Mouse (Mus musculus): ENCODE measurements around the gene Traf7. TPM values are rescaled to one million over a fixed set of nuclear protein-coding genes. Genes with fewer than 3 reads are reported as not detected.

The Traf7 gene
- polyA plus RNA-seq, 1 experiment from 2014 or later, result 104 TPM

- Histone ChIP-seq H3K4me1 (replicated peaks; ENCODE audit: control insufficient read depth, insufficient read depth, low read length) (no peaks in the 10 kb centered on the region), H3K9ac (ENCODE audit: low read length) (no peak overlapping the region), H3K27me3 (replicated peaks; ENCODE audit: control insufficient read depth, insufficient read depth, low read length) (no peaks in the 10 kb centered on the region), H3K27ac (ENCODE audit: low read depth) (no peak overlapping the region), H3K9me3 (ENCODE audit: control insufficient read depth, low read length) (no peaks in the 10 kb centered on the region), H3K36me3 (ENCODE audit: control insufficient read depth, insufficient read depth, low read length) (no peaks in the 10 kb centered on the region), H3K4me3 (ENCODE audit: low read depth, low read length) (no peak overlapping the region), H3K4me2 (ENCODE audit: low read length) (no peak overlapping the region)
- 53% methylated on average over 6 of the region's 6 CpGs for WGBS
- DNase-seq (ENCODE audit: low spot score) (no peak), ATAC-seq (replicated peaks; ENCODE audit: low FRiP score, low TSS enrichment, low read depth) (no peak)
These were observed 64.2 kb downstream of the Traf7 start for GRCm38 (mm10) chr17:24463374-24464133.

- Histone ChIP-seq H3K4me3 (ENCODE audit: low read depth, low read length) (no peak overlapping the region), H3K9ac (ENCODE audit: low read length) (no peak overlapping the region), H3K27ac (ENCODE audit: low read depth) (no peak overlapping the region), H3K9me3 (ENCODE audit: control insufficient read depth, low read length) (no peaks in the 10 kb centered on the region), H3K4me2 (ENCODE audit: low read length) (no peak overlapping the region), H3K27me3 (replicated peaks; ENCODE audit: control insufficient read depth, insufficient read depth, low read length) (no peaks in the 10 kb centered on the region), H3K4me1 (replicated peaks; ENCODE audit: control insufficient read depth, insufficient read depth, low read length) (no peaks in the 10 kb centered on the region), H3K36me3 (ENCODE audit: control insufficient read depth, insufficient read depth, low read length) (no peaks in the 10 kb centered on the region)
- 96% methylated on average over 1 of the region's 1 CpGs for WGBS
- no peak for ATAC-seq (replicated peaks; ENCODE audit: low FRiP score, low TSS enrichment, low read depth)
- DNase-seq (ENCODE audit: low spot score), result no peak
These were observed 64.8 kb downstream of the Traf7 start for GRCm38 (mm10) chr17:24462932-24463331.

- DNase-seq (ENCODE audit: low spot score) (no peak), ATAC-seq (replicated peaks; ENCODE audit: low FRiP score, low TSS enrichment, low read depth) (no peak)
These were observed 66.2 kb downstream of the Traf7 start for GRCm38 (mm10) chr17:24461580-24461979.

More at GRCm38 (mm10) chr17:24461580-24461979, 66.2 kb downstream of the Traf7 start:
- no peaks in the 10 kb centered on the region for H3K27me3 ChIP-seq (replicated peaks; ENCODE audit: control insufficient read depth, insufficient read depth, low read length)
- H3K9ac ChIP-seq (ENCODE audit: low read length), result no peak overlapping the region
- H3K27ac ChIP-seq (ENCODE audit: low read depth), result no peak overlapping the region
- H3K4me3 ChIP-seq (ENCODE audit: low read depth, low read length), result no peak overlapping the region
- no peaks in the 10 kb centered on the region for H3K36me3 ChIP-seq (ENCODE audit: control insufficient read depth, insufficient read depth, low read length)
- WGBS, result 79% methylated on average over 2 of the region's 2 CpGs
- H3K4me2 ChIP-seq (ENCODE audit: low read length), result no peak overlapping the region
- H3K9me3 ChIP-seq (ENCODE audit: control insufficient read depth, low read length), result no peaks in the 10 kb centered on the region
- no peaks in the 10 kb centered on the region for H3K4me1 ChIP-seq (replicated peaks; ENCODE audit: control insufficient read depth, insufficient read depth, low read length)

Other genes starting within 250 kb of the Traf7 start
- gene Abca17, start 176.9 kb downstream of the Traf7 start, polyA plus RNA-seq (2014; fragmentation: Nextera tagmentation; extraction: Ambion mirVana), result not detected in 2 replicates
- gene Abca3, start 176.0 kb downstream of the Traf7 start, polyA plus RNA-seq (2014; fragmentation: Nextera tagmentation; extraction: Ambion mirVana), result 12.8 and 15.5 TPM in 2 replicates
- gene Rnps1, start 113.4 kb downstream of the Traf7 start, polyA plus RNA-seq (2014; fragmentation: Nextera tagmentation; extraction: Ambion mirVana), result 267 and 292 TPM in 2 replicates
- gene Eci1, start 101.3 kb downstream of the Traf7 start, polyA plus RNA-seq (2014; fragmentation: Nextera tagmentation; extraction: Ambion mirVana), result 104 and 106 TPM in 2 replicates
- gene Dnase1l2, start 84.8 kb downstream of the Traf7 start, polyA plus RNA-seq (2014; fragmentation: Nextera tagmentation; extraction: Ambion mirVana), result 2.4 TPM in 2 replicates
- gene E4f1, start 57.6 kb downstream of the Traf7 start, polyA plus RNA-seq (2014; fragmentation: Nextera tagmentation; extraction: Ambion mirVana), result 23.2 and 23.8 TPM in 2 replicates
- 73.1 and 81.0 TPM in 2 replicates for gene Pgp, start 57.5 kb downstream of the Traf7 start, polyA plus RNA-seq (2014; fragmentation: Nextera tagmentation; extraction: Ambion mirVana)
- 0.50 and 0.53 TPM in 2 replicates for gene Bricd5, start 54.1 kb downstream of the Traf7 start, polyA plus RNA-seq (2014; fragmentation: Nextera tagmentation; extraction: Ambion mirVana)
- 32.3 and 32.7 TPM in 2 replicates for gene Mlst8, start 48.9 kb downstream of the Traf7 start, polyA plus RNA-seq (2014; fragmentation: Nextera tagmentation; extraction: Ambion mirVana)
- 2.1 and 2.8 TPM in 2 replicates for gene Caskin1, start 39.3 kb downstream of the Traf7 start, polyA plus RNA-seq (2014; fragmentation: Nextera tagmentation; extraction: Ambion mirVana)
- gene Rab26, start 6.3 kb upstream of the Traf7 start, polyA plus RNA-seq (2014; fragmentation: Nextera tagmentation; extraction: Ambion mirVana), result 2.6 and 5.7 TPM in 2 replicates
- gene Pkd1, start 21.9 kb upstream of the Traf7 start, polyA plus RNA-seq (2014; fragmentation: Nextera tagmentation; extraction: Ambion mirVana), result 26.8 and 28.4 TPM in 2 replicates
- 55.8 and 59.3 TPM in 2 replicates for gene Tsc2, start 104.7 kb upstream of the Traf7 start, polyA plus RNA-seq (2014; fragmentation: Nextera tagmentation; extraction: Ambion mirVana)
- 18.6 and 22.9 TPM in 2 replicates for gene Nthl1, start 104.7 kb upstream of the Traf7 start, polyA plus RNA-seq (2014; fragmentation: Nextera tagmentation; extraction: Ambion mirVana)
- 51.7 and 58.2 TPM in 2 replicates for gene Slc9a3r2, start 122.4 kb upstream of the Traf7 start, polyA plus RNA-seq (2014; fragmentation: Nextera tagmentation; extraction: Ambion mirVana)
- not detected in 2 replicates for gene Npw, start 130.5 kb upstream of the Traf7 start, polyA plus RNA-seq (2014; fragmentation: Nextera tagmentation; extraction: Ambion mirVana)
- 28.0 and 30.6 TPM in 2 replicates for gene Zfp598, start 141.7 kb upstream of the Traf7 start, polyA plus RNA-seq (2014; fragmentation: Nextera tagmentation; extraction: Ambion mirVana)
- gene Syngr3, start 162.0 kb upstream of the Traf7 start, polyA plus RNA-seq (2014; fragmentation: Nextera tagmentation; extraction: Ambion mirVana), result 7.5 and 7.7 TPM in 2 replicates
- 48.1 and 48.5 TPM in 2 replicates for gene Gfer, start 168.2 kb upstream of the Traf7 start, polyA plus RNA-seq (2014; fragmentation: Nextera tagmentation; extraction: Ambion mirVana)
- 6.4 and 7.2 TPM in 2 replicates for gene Noxo1, start 168.3 kb upstream of the Traf7 start, polyA plus RNA-seq (2014; fragmentation: Nextera tagmentation; extraction: Ambion mirVana)
- 86.2 and 90.1 TPM in 2 replicates for gene Tbl3, start 179.7 kb upstream of the Traf7 start, polyA plus RNA-seq (2014; fragmentation: Nextera tagmentation; extraction: Ambion mirVana)
- 0.15 TPM in 2 replicates for gene Rnf151, start 190.1 kb upstream of the Traf7 start, polyA plus RNA-seq (2014; fragmentation: Nextera tagmentation; extraction: Ambion mirVana)
- gene Rps2, start 190.2 kb upstream of the Traf7 start, polyA plus RNA-seq (2014; fragmentation: Nextera tagmentation; extraction: Ambion mirVana), result 1,745 and 1,859 TPM in 2 replicates
- gene Ndufb10, start 196.5 kb upstream of the Traf7 start, polyA plus RNA-seq (2014; fragmentation: Nextera tagmentation; extraction: Ambion mirVana), result 258 and 296 TPM in 2 replicates
- gene Rpl3l, start 199.9 kb upstream of the Traf7 start, polyA plus RNA-seq (2014; fragmentation: Nextera tagmentation; extraction: Ambion mirVana), result not detected in 2 replicates
- gene Msrb1, start 208.7 kb upstream of the Traf7 start, polyA plus RNA-seq (2014; fragmentation: Nextera tagmentation; extraction: Ambion mirVana), result 32.3 and 33.9 TPM in 2 replicates
- 0.24 and 1.1 TPM in 2 replicates for gene Hs3st6, start 225.1 kb upstream of the Traf7 start, polyA plus RNA-seq (2014; fragmentation: Nextera tagmentation; extraction: Ambion mirVana)